Comparison of ENCODE assay signal across 11 mouse cellular contexts in genomic region chr15:92344136-92344869, GRCm38 (mm10). TPM values are rescaled to one million over a fixed set of nuclear protein-coding genes. Genes with fewer than 3 reads are reported as not detected.
DNase-seq lines count a peak whose midpoint lies in the region; ATAC-seq and TF ChIP-seq lines count a peak whose summit lies in the region.
"Had no signal": no experiment of that assay in that cellular context is flagged by ENCODE, and none has a peak within 500 bp of the region (broad histone marks: within the 10 kb centered on the region; RNA-seq: fewer than 3 reads in every experiment).

No protein-coding gene starts in this region.

- TF ChIP-seq CTCF in intestine, postnatal 0 days (IDR thresholded peaks at IDR 0.05; ENCODE audit: low read depth) = no peak
- no peak for TF ChIP-seq CTCF in cerebellum, adult 2 months (IDR thresholded peaks at IDR 0.05; ENCODE audit: borderline replicate concordance, insufficient read depth, low read depth, low read length)

- 76% methylated on average over 23 of the region's 23 CpGs for WGBS in intestine, embryonic 14.5 days
- WGBS in intestine, postnatal 0 days = 78% methylated on average over 23 of the region's 23 CpGs
- 82% methylated on average over 23 of the region's 23 CpGs for WGBS in cerebellum, adult 2 months

- no peak overlapping the region for H3K9ac ChIP-seq in intestine, embryonic 14.5 days (ENCODE audit: low read length)
- no peak overlapping the region for H3K9ac ChIP-seq in intestine, postnatal 0 days (ENCODE audit: low read depth, low read length)
- H3K9ac ChIP-seq: embryonic facial prominence, embryonic 15.5 days; limb, embryonic 12.5 days had no signal

- H3K9me3 ChIP-seq in intestine, embryonic 14.5 days (ENCODE audit: control insufficient read depth, low read length) = no peaks in the 10 kb centered on the region
- H3K9me3 ChIP-seq in intestine, postnatal 0 days (ENCODE audit: control insufficient read depth) = no peaks in the 10 kb centered on the region
- H3K9me3 ChIP-seq: embryonic facial prominence, embryonic 15.5 days; limb, embryonic 12.5 days had no signal

- H3K27ac ChIP-seq in intestine, embryonic 14.5 days (ENCODE audit: low read depth) = no peak overlapping the region
- H3K27ac ChIP-seq in intestine, postnatal 0 days (ENCODE audit: low read depth, low read length) = no peak overlapping the region
- no peak overlapping the region for H3K27ac ChIP-seq in cerebellum, adult 2 months (ENCODE audit: insufficient read depth, low read length)
- H3K27ac ChIP-seq: embryonic facial prominence, embryonic 15.5 days; kidney, postnatal 0 days; limb, embryonic 12.5 days had no signal

- H3K4me1 ChIP-seq in intestine, embryonic 14.5 days (replicated peaks; ENCODE audit: control insufficient read depth, insufficient read depth, low read length) = no peaks in the 10 kb centered on the region
- H3K4me1 ChIP-seq in intestine, postnatal 0 days (replicated peaks; ENCODE audit: control insufficient read depth, insufficient read depth, low read length) = no peaks in the 10 kb centered on the region
- no peaks in the 10 kb centered on the region; the same call in 1 of the 2 replicates for H3K4me1 ChIP-seq in cerebellum, adult 2 months (ENCODE audit: control insufficient read depth, insufficient read depth, low read length)
- H3K4me1 ChIP-seq: embryonic facial prominence, embryonic 15.5 days; limb, embryonic 12.5 days had no signal

- no peak for TF ChIP-seq POLR2A in cerebellum, adult 2 months (IDR thresholded peaks at IDR 0.05; ENCODE audit: borderline replicate concordance, insufficient read depth, low read length)

- H3K4me2 ChIP-seq in intestine, embryonic 14.5 days (ENCODE audit: low read length) = no peak overlapping the region
- no peak overlapping the region for H3K4me2 ChIP-seq in intestine, postnatal 0 days (replicated peaks; ENCODE audit: low read depth)
- H3K4me2 ChIP-seq: embryonic facial prominence, embryonic 15.5 days; limb, embryonic 12.5 days had no signal

- DNase-seq in intestine, embryonic 14.5 days (ENCODE audit: low spot score) = no peak
- DNase-seq in ZHBTc4 (ENCODE audit: low read depth, low spot score) (peak; percentile 69), adipocyte (ENCODE audit: low spot score) (no peak)
- DNase-seq in cerebellum, adult 2 months = no peak
- no peak for DNase-seq in thymus, postnatal 36 days

- ATAC-seq in intestine, embryonic 14.5 days (replicated peaks; ENCODE audit: low FRiP score, low TSS enrichment, low read depth) = no peak
- no peak for ATAC-seq in intestine, postnatal 0 days
- peak; percentile 52; the same call in 1 of the 2 replicates for ATAC-seq in granulocyte monocyte progenitor cell, adult 5-6 weeks (replicated peaks; ENCODE audit: poor library complexity, severe bottlenecking)
- peak; percentile 78 for ATAC-seq in megakaryocyte-erythroid progenitor cell, adult 5-6 weeks (replicated peaks; ENCODE audit: low FRiP score, low TSS enrichment, poor library complexity, severe bottlenecking)

- no peaks in the 10 kb centered on the region for H3K27me3 ChIP-seq in intestine, embryonic 14.5 days (replicated peaks; ENCODE audit: control insufficient read depth, insufficient read depth, low read length)
- no peaks in the 10 kb centered on the region for H3K27me3 ChIP-seq in intestine, postnatal 0 days (replicated peaks; ENCODE audit: control insufficient read depth, insufficient read depth, low read length)
- H3K27me3 ChIP-seq in cerebellum, adult 2 months (ENCODE audit: control insufficient read depth, insufficient read depth, low read length) = no peaks in the 10 kb centered on the region
- H3K27me3 ChIP-seq: embryonic facial prominence, embryonic 15.5 days; limb, embryonic 12.5 days had no signal

- no peaks in the 10 kb centered on the region for H3K36me3 ChIP-seq in intestine, embryonic 14.5 days (ENCODE audit: control insufficient read depth, insufficient read depth, low read length)
- H3K36me3 ChIP-seq in intestine, postnatal 0 days (ENCODE audit: control insufficient read depth, insufficient read depth) = no peaks in the 10 kb centered on the region
- H3K36me3 ChIP-seq: embryonic facial prominence, embryonic 15.5 days; limb, embryonic 12.5 days had no signal

- 0 out of 2 replicates have a peak overlapping the region, but pooled peaks have one; percentile 11 for H3K4me3 ChIP-seq in intestine, embryonic 14.5 days (ENCODE audit: low read depth, low read length)
- no peak overlapping the region; the same call in 1 of the 2 replicates for H3K4me3 ChIP-seq in intestine, postnatal 0 days (ENCODE audit: low read depth, low read length)
- H3K4me3 ChIP-seq in cerebellum, adult 2 months (replicated peaks; ENCODE audit: insufficient read depth, low read depth, low read length) = no peak overlapping the region
- H3K4me3 ChIP-seq: embryonic facial prominence, embryonic 15.5 days; limb, embryonic 12.5 days had no signal

RNA-seq across cellular contexts. Expression of gene Pdzrn4, which starts 52.4 kb away (rescaled TPM):
- polyA plus RNA-seq in intestine, embryonic 14.5 days (2014; fragmentation: Nextera tagmentation; extraction: Ambion mirVana) = 2.4 and 2.6 TPM in 2 replicates
- polyA plus RNA-seq in intestine, postnatal 0 days (2015; fragmentation: Nextera tagmentation; extraction: Ambion mirVana) = 0.94 and 1.1 TPM in 2 replicates
- not detected in 2 replicates for total RNA-seq in granulocyte monocyte progenitor cell, adult 5-6 weeks (2014; fragmentation: Nextera tagmentation)
- total RNA-seq in granulocyte monocyte progenitor cell, adult 5-6 weeks (2017) = not detected in 2 replicates
- not detected in 2 replicates for total RNA-seq in megakaryocyte-erythroid progenitor cell, adult 5-6 weeks (2014; fragmentation: Nextera tagmentation)
- total RNA-seq in megakaryocyte-erythroid progenitor cell, adult 5-6 weeks (2017) = not detected in 2 replicates
- 1.9 and 2.1 TPM in 2 replicates for polyA plus RNA-seq in cerebellum, adult 2 months (2012; rRNA removed)

Comparison
In these comparisons a context has a peak if more than half of its experiments do, and no peak if none do; other contexts are left out.
1. ATAC-seq: peak in granulocyte monocyte progenitor cell, adult 5-6 weeks (single experiment) and megakaryocyte-erythroid progenitor cell, adult 5-6 weeks (single experiment); none in intestine, embryonic 14.5 days (single experiment) and intestine, postnatal 0 days (single experiment).